Mouse (Mus musculus) limb, embryonic 10.5 days (tissue): Measurements from ENCODE around the gene Prune1. TPM values are rescaled to one million over a fixed set of nuclear protein-coding genes. Genes with fewer than 3 reads are reported as not detected.

ENCODE experiments used
- DNase-seq: peaks from one replicate; pipeline ENCODE4 v3.0.0-alpha.2; 2017; ENCODE audit warnings: low spot score
- H3K27ac ChIP-seq: fragments of 300-500 bp; sonication (generic); 2 replicates; pipeline ENCODE4 v1.5.1; 2016; ENCODE audit warnings: mild to moderate bottlenecking
- H3K27me3 ChIP-seq: fragments of 300-500 bp; sonication (generic); 2 replicates; pipeline ENCODE4 v1.6.1; 2016; ENCODE audit warnings: low read depth, mild to moderate bottlenecking; ENCODE audit not compliant: poor library complexity, severe bottlenecking
- H3K36me3 ChIP-seq: fragments of 300-500 bp; sonication (generic); 2 replicates; pipeline ENCODE4 v1.6.1; 2016; ENCODE audit warnings: mild to moderate bottlenecking, moderate library complexity
- H3K4me1 ChIP-seq: fragments of 300-500 bp; sonication (generic); 2 replicates; pipeline ENCODE4 v1.6.1; 2016
- H3K4me3 ChIP-seq: fragments of 300-500 bp; sonication (generic); 2 replicates; pipeline ENCODE4 v1.5.1; 2016; ENCODE audit warnings: mild to moderate bottlenecking, moderate library complexity
- H3K9me3 ChIP-seq: fragments of 300-500 bp; sonication (generic); replicated peaks from 2 replicates; pipeline ENCODE4 v1.6.1; 2016; ENCODE audit warnings: mild to moderate bottlenecking
- WGBS: fragments of 180-500 bp; shearing (Covaris S2); methylation state at CpG from one replicate; pipeline ENCODE4 v1.1.7; 2016; 5-methylcytosine and 5-hydroxymethylcytosine counted together
- polyA plus RNA-seq: library from polyadenylated mRNA; unstranded; fragments of >200 nt; fragmentation: Nextera tagmentation; extraction: Ambion mirVana; gene quantifications from 2 replicates; pipeline ENCODE4 v1.2.1, GENCODE M21; 2016

The Prune1 gene
- polyA plus RNA-seq, 1 experiment from 2014 or later = 30.5 TPM

GRCm38 (mm10) chr3:95315094-95315843, 33.4 kb upstream of the Prune1 start:
- peaks cover 37% of the 10 kb centered on the region for H3K4me1 ChIP-seq
- no peaks in the 10 kb centered on the region for H3K9me3 ChIP-seq
- under 1% methylated on average over 71 of the region's 71 CpGs for WGBS
- peak overlapping the region; percentile 98 for H3K4me3 ChIP-seq
- H3K36me3 ChIP-seq = peaks cover 24% of the 10 kb centered on the region
- peak; percentile 93 for DNase-seq
- H3K27me3 ChIP-seq = no peaks in the 10 kb centered on the region
- H3K27ac ChIP-seq = peak overlapping the region; percentile 100

- Histone ChIP-seq H3K27ac (peak within 1 kb of the TSS; percentile 100), H3K36me3 (peaks cover 18% of the 10 kb centered on the region), H3K9me3 (no peaks in the 10 kb centered on the region), H3K4me3 (peak within 1 kb of the TSS; percentile 98), H3K27me3 (no peaks in the 10 kb centered on the region), H3K4me1 (peaks cover 35% of the 10 kb centered on the region)
- DNase-seq = no peak
- WGBS = 5% methylated on average over 27 of the region's 27 CpGs
Observed at GRCm38 (mm10) chr3:95314486-95315093, 32.7 kb upstream of the Prune1 start, which contains the start of gene Cers2. Gene Cers2, plus strand, starts transcription at chr3:95314791.

- Histone ChIP-seq H3K36me3 (peaks cover 17% of the 10 kb centered on the region; the same call in 1 of the 2 replicates), H3K27me3 (no peaks in the 10 kb centered on the region), H3K4me1 (peaks cover 33% of the 10 kb centered on the region), H3K27ac (0 out of 2 replicates have a peak overlapping the region, but pooled peaks have one; percentile 15), H3K4me3 (peak overlapping the region; percentile 98), H3K9me3 (no peaks in the 10 kb centered on the region)
- no peak for DNase-seq
- 66% methylated on average over 6 of the region's 6 CpGs for WGBS
Observed at GRCm38 (mm10) chr3:95314075-95314474, 32.2 kb upstream of the Prune1 start.

GRCm38 (mm10) chr3:95313476-95313875, 31.6 kb upstream of the Prune1 start:
- H3K9me3 ChIP-seq = no peaks in the 10 kb centered on the region
- H3K27ac ChIP-seq = no peak overlapping the region
- H3K4me3 ChIP-seq = no peak overlapping the region
- no peaks in the 10 kb centered on the region for H3K27me3 ChIP-seq
- DNase-seq = no peak
- peaks cover 11% of the 10 kb centered on the region; the same call in 1 of the 2 replicates for H3K36me3 ChIP-seq
- WGBS = 44% methylated on average over 7 of the region's 7 CpGs
- H3K4me1 ChIP-seq = peaks cover 27% of the 10 kb centered on the region

GRCm38 (mm10) chr3:95312623-95313022, 30.7 kb upstream of the Prune1 start:
- H3K9me3 ChIP-seq = no peaks in the 10 kb centered on the region
- DNase-seq = no peak
- H3K27me3 ChIP-seq = no peaks in the 10 kb centered on the region
- H3K4me3 ChIP-seq = no peak overlapping the region
- peaks cover 22% of the 10 kb centered on the region for H3K4me1 ChIP-seq
- peaks cover 5% of the 10 kb centered on the region; the same call in 1 of the 2 replicates for H3K36me3 ChIP-seq
- 80% methylated on average over 6 of the region's 6 CpGs for WGBS
- no peak overlapping the region for H3K27ac ChIP-seq

GRCm38 (mm10) chr3:95310968-95311882, 29.3 kb upstream of the Prune1 start:
- H3K4me3 ChIP-seq = no peak overlapping the region
- 69% methylated on average over 9 of the region's 9 CpGs for WGBS
- no peaks in the 10 kb centered on the region for H3K27me3 ChIP-seq
- H3K4me1 ChIP-seq = peaks cover 12% of the 10 kb centered on the region
- H3K27ac ChIP-seq = no peak overlapping the region
- no peaks in the 10 kb centered on the region for H3K9me3 ChIP-seq
- DNase-seq = peak; percentile 67
- 0 out of 2 replicates have a peak, but pooled peaks cover 3% of the 10 kb centered on the region for H3K36me3 ChIP-seq

- Histone ChIP-seq H3K4me3 (no peak overlapping the region), H3K27me3 (no peaks in the 10 kb centered on the region), H3K4me1 (peaks cover 6% of the 10 kb centered on the region), H3K9me3 (no peaks in the 10 kb centered on the region), H3K27ac (no peak overlapping the region), H3K36me3 (0 out of 2 replicates have a peak, but pooled peaks cover 3% of the 10 kb centered on the region)
- 66% methylated on average over 3 of the region's 3 CpGs for WGBS
- DNase-seq = no peak
Observed at GRCm38 (mm10) chr3:95310496-95310895, 28.6 kb upstream of the Prune1 start.

GRCm38 (mm10) chr3:95307100-95307499, 25.2 kb upstream of the Prune1 start, which contains the start of gene Anxa9:
Gene Anxa9, minus strand, starts transcription at chr3:95307176.
- Histone ChIP-seq H3K27me3 (no peaks in the 10 kb centered on the region), H3K36me3 (no peaks in the 10 kb centered on the region), H3K4me1 (peaks cover 5% of the 10 kb centered on the region), H3K27ac (no peak within 1 kb of the TSS), H3K9me3 (no peaks in the 10 kb centered on the region), H3K4me3 (no peak within 1 kb of the TSS)
- 62% methylated on average over 7 of the region's 7 CpGs for whole genome bisulfite sequencing
- DNase-seq = no peak

GRCm38 (mm10) chr3:95306244-95306643, 24.4 kb upstream of the Prune1 start:
- Histone ChIP-seq H3K36me3 (no peaks in the 10 kb centered on the region), H3K27ac (no peak overlapping the region), H3K27me3 (no peaks in the 10 kb centered on the region), H3K4me3 (no peak overlapping the region), H3K9me3 (no peaks in the 10 kb centered on the region), H3K4me1 (peaks cover 6% of the 10 kb centered on the region)
- no peak for DNase-seq
- 87% methylated on average over 4 of the region's 4 CpGs for WGBS

GRCm38 (mm10) chr3:95301204-95301796, 19.4 kb upstream of the Prune1 start:
- 85% methylated on average over 3 of the region's 3 CpGs for WGBS
- no peaks in the 10 kb centered on the region for H3K9me3 ChIP-seq
- no peak overlapping the region for H3K27ac ChIP-seq
- no peak for DNase-seq
- no peak overlapping the region for H3K4me3 ChIP-seq
- H3K4me1 ChIP-seq = peaks cover 9% of the 10 kb centered on the region
- no peaks in the 10 kb centered on the region for H3K27me3 ChIP-seq
- H3K36me3 ChIP-seq = peaks cover 16% of the 10 kb centered on the region

- DNase-seq = no peak
- Histone ChIP-seq H3K4me3 (no peak overlapping the region), H3K9me3 (no peaks in the 10 kb centered on the region), H3K4me1 (peaks cover 15% of the 10 kb centered on the region), H3K27me3 (no peaks in the 10 kb centered on the region), H3K36me3 (peaks cover 44% of the 10 kb centered on the region), H3K27ac (no peak overlapping the region)
- 89% methylated on average over 7 of the region's 7 CpGs for whole genome bisulfite sequencing
Observed at GRCm38 (mm10) chr3:95298018-95298417, 16.1 kb upstream of the Prune1 start.

GRCm38 (mm10) chr3:95296103-95296469, 14.2 kb upstream of the Prune1 start:
- DNase-seq = peak; percentile 52
- 8% methylated on average over 5 of the region's 5 CpGs for WGBS
- Histone ChIP-seq H3K36me3 (peaks cover 59% of the 10 kb centered on the region), H3K9me3 (no peaks in the 10 kb centered on the region), H3K27me3 (no peaks in the 10 kb centered on the region), H3K4me3 (no peak overlapping the region), H3K4me1 (peaks cover 9% of the 10 kb centered on the region; the same call in 1 of the 2 replicates), H3K27ac (no peak overlapping the region)
